Mouse (Mus musculus): ENCODE measurements around the gene Pdgfb. TPM values are rescaled to one million over a fixed set of nuclear protein-coding genes. Genes with fewer than 3 reads are reported as not detected.

The Pdgfb gene
- polyA plus RNA-seq, 1 experiment from 2014 or later, result 2.0 TPM

- Histone ChIP-seq H3K27ac (ENCODE audit: low read depth, low read length) (no peak overlapping the region), H3K9me3 (ENCODE audit: control insufficient read depth, low read length) (0 out of 2 replicates have a peak, but pooled peaks cover 3% of the 10 kb centered on the region), H3K4me1 (ENCODE audit: control insufficient read depth, insufficient read depth, low read length) (no peaks in the 10 kb centered on the region), H3K27me3 (ENCODE audit: control insufficient read depth, insufficient read depth, low read length) (no peaks in the 10 kb centered on the region), H3K4me3 (ENCODE audit: low read depth, low read length) (no peak overlapping the region), H3K9ac (ENCODE audit: low read length) (no peak overlapping the region), H3K36me3 (ENCODE audit: control insufficient read depth, insufficient read depth, low read length) (no peaks in the 10 kb centered on the region), H3K4me2 (no peak overlapping the region)
- 100% methylated on average over 2 of the region's 2 CpGs for WGBS
- DNase-seq (ENCODE audit: low spot score, missing footprints), result no peak
- no peak for ATAC-seq (ENCODE audit: low FRiP score)
Measured at GRCm38 (mm10) chr15:80038110-80038391, 23.3 kb upstream of the Pdgfb start.

GRCm38 (mm10) chr15:80037255-80038109 lies 22.7 kb upstream of the Pdgfb start:
- DNase-seq (ENCODE audit: low spot score, missing footprints) (peak; percentile 72), ATAC-seq (ENCODE audit: low FRiP score) (no peak)
- Histone ChIP-seq H3K27ac (ENCODE audit: low read depth, low read length) (no peak overlapping the region), H3K4me2 (no peak overlapping the region), H3K9me3 (ENCODE audit: control insufficient read depth, low read length) (0 out of 2 replicates have a peak, but pooled peaks cover 3% of the 10 kb centered on the region), H3K27me3 (ENCODE audit: control insufficient read depth, insufficient read depth, low read length) (no peaks in the 10 kb centered on the region), H3K36me3 (ENCODE audit: control insufficient read depth, insufficient read depth, low read length) (no peaks in the 10 kb centered on the region), H3K9ac (ENCODE audit: low read length) (no peak overlapping the region), H3K4me3 (ENCODE audit: low read depth, low read length) (no peak overlapping the region), H3K4me1 (ENCODE audit: control insufficient read depth, insufficient read depth, low read length) (no peaks in the 10 kb centered on the region)
- 88% methylated on average over 11 of the region's 11 CpGs for WGBS

- Histone ChIP-seq H3K27me3 (ENCODE audit: control insufficient read depth, insufficient read depth, low read length) (no peaks in the 10 kb centered on the region), H3K9me3 (ENCODE audit: control insufficient read depth, low read length) (0 out of 2 replicates have a peak, but pooled peaks cover 3% of the 10 kb centered on the region), H3K4me3 (ENCODE audit: low read depth, low read length) (no peak overlapping the region), H3K4me2 (no peak overlapping the region), H3K4me1 (ENCODE audit: control insufficient read depth, insufficient read depth, low read length) (no peaks in the 10 kb centered on the region), H3K9ac (ENCODE audit: low read length) (no peak overlapping the region), H3K27ac (ENCODE audit: low read depth, low read length) (no peak overlapping the region), H3K36me3 (ENCODE audit: control insufficient read depth, insufficient read depth, low read length) (no peaks in the 10 kb centered on the region)
- ATAC-seq (ENCODE audit: low FRiP score), result no peak
- peak; percentile 69 for DNase-seq (ENCODE audit: low spot score, missing footprints)
- 85% methylated on average over 6 of the region's 6 CpGs for WGBS
Measured at GRCm38 (mm10) chr15:80035341-80035885, 20.6 kb upstream of the Pdgfb start.

DNA sequence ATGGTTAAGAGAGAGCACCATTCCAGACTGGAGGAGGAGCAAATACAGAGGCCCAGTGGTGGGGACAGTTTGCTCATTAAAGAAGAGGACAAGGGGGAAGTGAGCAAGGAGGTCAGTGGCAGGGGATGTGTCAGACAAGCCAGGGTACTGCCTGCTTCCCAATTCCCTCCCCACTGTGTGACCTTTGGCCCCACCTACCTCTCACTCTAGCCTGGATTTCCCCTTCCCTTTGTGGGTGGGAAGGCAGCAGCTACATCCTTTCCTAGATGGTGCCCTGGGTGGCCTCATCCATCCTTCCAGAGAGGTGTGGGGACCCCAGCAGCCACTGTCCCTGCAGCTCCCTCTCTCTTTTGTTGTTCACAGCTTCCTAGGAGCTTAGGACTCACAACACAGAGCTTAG lies 20.1 kb upstream of the Pdgfb start:
- Histone ChIP-seq H3K27ac (ENCODE audit: low read depth, low read length) (no peak overlapping the region), H3K4me1 (ENCODE audit: control insufficient read depth, insufficient read depth, low read length) (no peaks in the 10 kb centered on the region), H3K9ac (ENCODE audit: low read length) (no peak overlapping the region), H3K36me3 (ENCODE audit: control insufficient read depth, insufficient read depth, low read length) (no peaks in the 10 kb centered on the region), H3K27me3 (ENCODE audit: control insufficient read depth, insufficient read depth, low read length) (no peaks in the 10 kb centered on the region), H3K4me3 (ENCODE audit: low read depth, low read length) (no peak overlapping the region), H3K9me3 (ENCODE audit: control insufficient read depth, low read length) (0 out of 2 replicates have a peak, but pooled peaks cover 3% of the 10 kb centered on the region), H3K4me2 (no peak overlapping the region)
- no peak for ATAC-seq (ENCODE audit: low FRiP score)
- DNase-seq (ENCODE audit: low spot score, missing footprints), result no peak

DNA sequence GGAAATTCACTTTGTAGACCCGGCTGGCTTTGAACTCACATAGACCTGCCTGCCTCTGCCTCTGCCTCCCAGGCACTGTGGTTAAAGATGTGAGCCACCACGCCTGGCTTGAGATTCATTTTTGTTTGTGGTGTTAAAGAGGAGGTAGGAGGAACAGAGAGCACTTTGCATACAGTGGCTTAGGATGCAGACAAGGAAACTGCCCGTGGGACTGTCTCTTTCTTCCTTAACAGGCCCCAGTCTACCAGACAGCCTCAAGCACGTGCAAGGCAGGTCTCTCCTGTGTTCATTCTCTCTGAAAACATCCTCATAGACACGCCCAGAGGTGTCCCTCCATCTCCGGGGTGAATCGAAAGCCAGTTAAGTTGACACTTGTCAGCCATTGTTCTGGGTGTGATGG lies 19.6 kb upstream of the Pdgfb start:
- no peak for ATAC-seq (ENCODE audit: low FRiP score)
- H3K27ac ChIP-seq (ENCODE audit: low read depth, low read length), result no peak overlapping the region
- H3K9ac ChIP-seq (ENCODE audit: low read length), result no peak overlapping the region
- H3K9me3 ChIP-seq (ENCODE audit: control insufficient read depth, low read length), result 0 out of 2 replicates have a peak, but pooled peaks cover 3% of the 10 kb centered on the region
- peak; percentile 79 for DNase-seq (ENCODE audit: low spot score, missing footprints)
- WGBS, result 79% methylated on average over 7 of the region's 7 CpGs
- no peaks in the 10 kb centered on the region for H3K4me1 ChIP-seq (ENCODE audit: control insufficient read depth, insufficient read depth, low read length)
- no peak overlapping the region for H3K4me2 ChIP-seq
- H3K4me3 ChIP-seq (ENCODE audit: low read depth, low read length), result no peak overlapping the region
- H3K27me3 ChIP-seq (ENCODE audit: control insufficient read depth, insufficient read depth, low read length), result no peaks in the 10 kb centered on the region
- H3K36me3 ChIP-seq (ENCODE audit: control insufficient read depth, insufficient read depth, low read length), result no peaks in the 10 kb centered on the region

DNA sequence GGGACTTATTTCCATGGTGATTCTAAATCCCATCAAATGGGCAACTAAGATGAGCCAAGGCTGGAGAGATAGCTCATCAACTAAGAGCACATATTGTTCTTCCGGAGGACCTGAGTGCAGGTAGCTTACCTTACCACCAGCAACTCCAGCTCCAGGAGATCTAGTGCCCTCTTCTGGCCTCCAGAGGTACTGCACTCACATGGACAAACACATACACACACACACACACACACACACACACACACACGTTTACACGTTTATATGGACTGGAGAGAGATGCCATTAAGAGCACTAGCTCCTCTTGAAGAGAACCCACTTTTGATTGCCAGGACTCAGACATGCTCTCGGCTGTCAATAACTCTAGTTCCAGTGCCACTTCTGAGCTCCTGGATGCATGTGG lies 16.4 kb upstream of the Pdgfb start:
- Histone ChIP-seq H3K27me3 (ENCODE audit: control insufficient read depth, insufficient read depth, low read length) (no peaks in the 10 kb centered on the region), H3K27ac (ENCODE audit: low read depth, low read length) (no peak overlapping the region), H3K36me3 (ENCODE audit: control insufficient read depth, insufficient read depth, low read length) (no peaks in the 10 kb centered on the region), H3K4me2 (no peak overlapping the region), H3K4me1 (ENCODE audit: control insufficient read depth, insufficient read depth, low read length) (no peaks in the 10 kb centered on the region), H3K4me3 (ENCODE audit: low read depth, low read length) (no peak overlapping the region), H3K9me3 (ENCODE audit: control insufficient read depth, low read length) (no peaks in the 10 kb centered on the region), H3K9ac (ENCODE audit: low read length) (no peak overlapping the region)
- 84% methylated on average over 4 of the region's 4 CpGs for WGBS
- DNase-seq (ENCODE audit: low spot score, missing footprints) (peak; percentile 14), ATAC-seq (ENCODE audit: low FRiP score) (no peak)

DNA sequence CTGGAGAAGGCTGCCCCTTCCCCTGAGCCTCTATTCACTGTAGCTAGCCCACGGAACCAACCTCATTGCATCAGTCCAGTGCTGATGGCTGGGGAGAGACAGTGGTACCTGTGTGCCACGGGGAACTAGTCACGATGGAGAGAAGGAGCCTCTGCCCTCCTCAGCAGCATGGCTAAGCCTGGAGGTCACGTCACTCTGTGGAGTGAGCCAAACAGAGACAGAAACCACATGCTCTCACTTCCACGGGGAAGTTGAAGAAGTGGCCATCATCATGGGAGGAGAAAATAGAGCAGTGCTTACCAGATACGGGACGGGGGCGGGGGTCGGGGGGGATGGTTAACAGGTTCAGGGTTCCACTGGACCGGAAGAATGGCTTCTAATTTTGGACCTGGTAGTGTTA lies 15.6 kb upstream of the Pdgfb start:
- 93% methylated on average over 10 of the region's 10 CpGs for WGBS
- H3K27ac ChIP-seq (ENCODE audit: low read depth, low read length), result no peak overlapping the region
- H3K4me2 ChIP-seq, result no peak overlapping the region
- no peaks in the 10 kb centered on the region for H3K9me3 ChIP-seq (ENCODE audit: control insufficient read depth, low read length)
- peaks cover 4% of the 10 kb centered on the region for H3K4me1 ChIP-seq (ENCODE audit: control insufficient read depth, insufficient read depth, low read length)
- DNase-seq (ENCODE audit: low spot score, missing footprints) (peak; percentile 28), ATAC-seq (ENCODE audit: low FRiP score) (no peak)
- H3K4me3 ChIP-seq (ENCODE audit: low read depth, low read length), result no peak overlapping the region
- no peaks in the 10 kb centered on the region for H3K27me3 ChIP-seq (ENCODE audit: control insufficient read depth, insufficient read depth, low read length)
- no peak overlapping the region for H3K9ac ChIP-seq (ENCODE audit: low read length)
- H3K36me3 ChIP-seq (ENCODE audit: control insufficient read depth, insufficient read depth, low read length), result no peaks in the 10 kb centered on the region

GRCm38 (mm10) chr15:80028862-80029261 lies 14.1 kb upstream of the Pdgfb start:
- Histone ChIP-seq H3K27ac (ENCODE audit: low read depth, low read length) (no peak overlapping the region), H3K27me3 (ENCODE audit: control insufficient read depth, insufficient read depth, low read length) (no peaks in the 10 kb centered on the region), H3K9me3 (ENCODE audit: control insufficient read depth, low read length) (no peaks in the 10 kb centered on the region), H3K4me1 (ENCODE audit: control insufficient read depth, insufficient read depth, low read length) (peaks cover 14% of the 10 kb centered on the region), H3K9ac (ENCODE audit: low read length) (no peak overlapping the region), H3K36me3 (ENCODE audit: control insufficient read depth, insufficient read depth, low read length) (no peaks in the 10 kb centered on the region), H3K4me3 (ENCODE audit: low read depth, low read length) (no peak overlapping the region), H3K4me2 (no peak overlapping the region)
- ATAC-seq (ENCODE audit: low FRiP score) (no peak), DNase-seq (ENCODE audit: low spot score, missing footprints) (peak; percentile 76)
- WGBS, result 84% methylated on average over 5 of the region's 5 CpGs

DNA sequence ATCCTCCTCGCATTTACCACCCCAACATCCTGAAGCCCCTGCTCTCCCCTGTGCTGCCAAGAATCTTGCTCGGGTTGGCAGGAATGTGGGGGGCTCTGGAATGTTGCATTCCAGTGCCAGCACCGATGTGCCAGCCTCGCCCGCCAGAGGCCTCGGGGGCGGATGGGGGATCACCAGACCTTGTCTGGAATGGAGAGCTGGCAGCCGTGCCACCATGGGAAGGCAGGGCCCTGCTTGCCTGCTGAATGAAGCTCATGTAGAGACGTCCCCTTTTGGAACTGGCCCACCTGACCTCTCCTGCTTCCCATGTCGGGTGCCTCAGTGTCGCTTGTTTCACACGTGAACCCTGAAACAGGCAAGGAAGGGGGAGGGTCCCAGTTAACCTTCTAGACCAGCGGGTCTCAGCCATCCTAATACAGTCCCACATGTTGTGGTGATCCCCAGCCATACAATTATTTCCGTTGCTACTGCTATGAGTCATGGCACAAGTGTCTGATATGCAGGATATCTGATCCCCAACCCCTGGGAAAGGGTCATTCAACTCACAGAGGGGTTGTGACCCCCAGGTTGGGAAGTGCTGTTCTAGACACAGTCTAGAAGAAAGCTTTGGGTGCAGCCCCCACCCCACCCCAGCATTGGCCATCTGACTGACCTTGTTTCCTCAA lies 12.0 kb upstream of the Pdgfb start:
- H3K27ac ChIP-seq (ENCODE audit: low read depth, low read length), result no peak overlapping the region
- ATAC-seq (ENCODE audit: low FRiP score), result no peak
- no peak overlapping the region for H3K9ac ChIP-seq (ENCODE audit: low read length)
- no peaks in the 10 kb centered on the region for H3K9me3 ChIP-seq (ENCODE audit: control insufficient read depth, low read length)
- H3K4me2 ChIP-seq, result no peak overlapping the region
- no peaks in the 10 kb centered on the region for H3K27me3 ChIP-seq (ENCODE audit: control insufficient read depth, insufficient read depth, low read length)
- H3K4me3 ChIP-seq (ENCODE audit: low read depth, low read length), result no peak overlapping the region
- peak; percentile 44 for DNase-seq (ENCODE audit: low spot score, missing footprints)
- WGBS, result 79% methylated on average over 14 of the region's 14 CpGs
- peaks cover 14% of the 10 kb centered on the region for H3K4me1 ChIP-seq (ENCODE audit: control insufficient read depth, insufficient read depth, low read length)
- H3K36me3 ChIP-seq (ENCODE audit: control insufficient read depth, insufficient read depth, low read length), result no peaks in the 10 kb centered on the region
